ENCODE assay signal across 25 mouse cellular contexts in genomic region chr5:130355223-130355622, GRCm38 (mm10). TPM values are rescaled to one million over a fixed set of nuclear protein-coding genes. Genes with fewer than 3 reads are reported as not detected.
DNase-seq lines count a peak whose midpoint lies in the region; ATAC-seq and TF ChIP-seq lines count a peak whose summit lies in the region.
"Had no signal": no experiment of that assay in that cellular context is flagged by ENCODE, and none has a peak within 500 bp of the region (broad histone marks: within the 10 kb centered on the region; RNA-seq: fewer than 3 reads in every experiment).

No protein-coding gene starts in this region.

- H3K27ac ChIP-seq in kidney, postnatal 0 days = no peak overlapping the region
- H3K27ac ChIP-seq in lung, embryonic 14.5 days (ENCODE audit: low read depth) = no peak overlapping the region
- H3K27ac ChIP-seq: forebrain, embryonic 10.5 days; heart, embryonic 13.5 days; hindbrain, embryonic 12.5 days; limb, embryonic 12.5 days; midbrain, embryonic 12.5 days had no signal

- H3K4me1 ChIP-seq in kidney, postnatal 0 days (replicated peaks; ENCODE audit: insufficient read depth, low read length) = no peaks in the 10 kb centered on the region
- no peaks in the 10 kb centered on the region for H3K4me1 ChIP-seq in lung, embryonic 14.5 days (ENCODE audit: insufficient read depth)
- H3K4me1 ChIP-seq: forebrain, embryonic 10.5 days; heart, embryonic 13.5 days; hindbrain, embryonic 12.5 days; limb, embryonic 12.5 days; midbrain, embryonic 12.5 days had no signal

- peak; percentile 58 for DNase-seq in kidney, postnatal 0 days (ENCODE audit: low spot score)
- no peak for DNase-seq in kidney, postnatal 25 days
- no peak for DNase-seq in lung, embryonic 14.5 days
- DNase-seq in lung, adult 18-20 months = no peak
- peak; percentile 62 for DNase-seq in brain, adult 2 months (ENCODE audit: low read depth, low spot score)
- DNase-seq in urinary bladder, postnatal 36 days (ENCODE audit: low spot score in 2 of 2) = no peak
- no peak for DNase-seq in ovary, postnatal 10 days (ENCODE audit: low spot score)
- DNase-seq: adrenal gland, postnatal 36 days; gastrocnemius, postnatal 25 days; heart, adult 18-20 months; kidney, adult 18-20 months; kidney, postnatal 36 days; lung, adult 2 months; right cerebral cortex, postnatal 14 days had no signal

- no peak overlapping the region for H3K4me2 ChIP-seq in kidney, postnatal 0 days (ENCODE audit: low read length)
- no peak overlapping the region for H3K4me2 ChIP-seq in lung, embryonic 14.5 days
- H3K4me2 ChIP-seq: heart, embryonic 13.5 days; hindbrain, embryonic 12.5 days; limb, embryonic 12.5 days; liver, embryonic 11.5 days; midbrain, embryonic 12.5 days had no signal

- no peak overlapping the region for H3K4me3 ChIP-seq in kidney, postnatal 0 days (replicated peaks; ENCODE audit: low read depth, low read length)
- H3K4me3 ChIP-seq in lung, embryonic 14.5 days (ENCODE audit: low read depth, low read length) = no peak overlapping the region
- H3K4me3 ChIP-seq: forebrain, embryonic 10.5 days; heart, embryonic 13.5 days; hindbrain, embryonic 12.5 days; limb, embryonic 12.5 days; midbrain, embryonic 12.5 days had no signal

- 40% methylated on average over 7 of the region's 7 CpGs for WGBS in kidney, postnatal 0 days
- WGBS in lung, embryonic 14.5 days = 56% methylated on average over 7 of the region's 7 CpGs

- no peak for ATAC-seq in kidney, postnatal 0 days (replicated peaks; ENCODE audit: low FRiP score, low read depth)
- no peak for ATAC-seq in lung, embryonic 14.5 days (ENCODE audit: insufficient read depth)
- ATAC-seq: CD4-positive, CD25-positive, alpha-beta regulatory T cell, adult 4 months; inflammation-experienced regulatory T-cells, adult 6 months had no signal

- no peak overlapping the region for H3K9ac ChIP-seq in kidney, postnatal 0 days (ENCODE audit: low read depth, low read length)
- H3K9ac ChIP-seq in lung, embryonic 14.5 days = no peak overlapping the region
- H3K9ac ChIP-seq: heart, embryonic 13.5 days; hindbrain, embryonic 12.5 days; limb, embryonic 12.5 days; midbrain, embryonic 12.5 days had no signal

- no peaks in the 10 kb centered on the region for H3K9me3 ChIP-seq in kidney, postnatal 0 days (replicated peaks; ENCODE audit: low read length)
- no peaks in the 10 kb centered on the region for H3K9me3 ChIP-seq in lung, embryonic 14.5 days (ENCODE audit: low read depth, low read length)
- H3K9me3 ChIP-seq: forebrain, embryonic 10.5 days; heart, embryonic 13.5 days; hindbrain, embryonic 12.5 days; limb, embryonic 12.5 days; midbrain, embryonic 12.5 days had no signal

- no peaks in the 10 kb centered on the region for H3K27me3 ChIP-seq in kidney, postnatal 0 days (ENCODE audit: insufficient read depth, low read length)
- H3K27me3 ChIP-seq in lung, embryonic 14.5 days (ENCODE audit: insufficient read depth, low read length) = no peaks in the 10 kb centered on the region
- H3K27me3 ChIP-seq: heart, embryonic 13.5 days; hindbrain, embryonic 12.5 days; limb, embryonic 12.5 days; midbrain, embryonic 12.5 days had no signal

- peak; percentile 21; the same call in 1 of the 2 replicates for TF ChIP-seq CTCF in kidney, postnatal 0 days (IDR thresholded peaks at IDR 0.05; ENCODE audit: low read depth)
- TF ChIP-seq CTCF in lung, embryonic 14.5 days (IDR thresholded peaks at IDR 0.05; ENCODE audit: low read depth) = peak; percentile 22; the same call in 1 of the 2 replicates

- no peaks in the 10 kb centered on the region for H3K36me3 ChIP-seq in kidney, postnatal 0 days (ENCODE audit: insufficient read depth, low read length)
- no peaks in the 10 kb centered on the region for H3K36me3 ChIP-seq in lung, embryonic 14.5 days (ENCODE audit: insufficient read depth)
- H3K36me3 ChIP-seq: forebrain, embryonic 10.5 days; heart, embryonic 13.5 days; hindbrain, embryonic 12.5 days; limb, embryonic 12.5 days; midbrain, embryonic 12.5 days had no signal

RNA-seq across cellular contexts. Expression of gene Caln1, which starts 14.0 kb away (rescaled TPM):
- 0.11 and 0.17 TPM in 2 replicates for polyA plus RNA-seq in kidney, postnatal 0 days (2015; fragmentation: Nextera tagmentation; extraction: Ambion mirVana)
- polyA plus RNA-seq in lung, embryonic 14.5 days (2014; fragmentation: Nextera tagmentation; extraction: Ambion mirVana) = 0.05 and 0.08 TPM in 2 replicates
- polyA plus RNA-seq: CD4-positive, CD25-positive, alpha-beta regulatory T cell, adult 4 months; inflammation-experienced regulatory T-cells, adult 6 months; liver, embryonic 11.5 days; lung, adult 2 months had no signal

RNA-seq across cellular contexts. Expression of gene A330070K13Rik, which starts 29.2 kb away (rescaled TPM):
- not detected in 2 replicates for polyA plus RNA-seq in kidney, postnatal 0 days (2015; fragmentation: Nextera tagmentation; extraction: Ambion mirVana)
- not detected in 2 replicates for polyA plus RNA-seq in lung, embryonic 14.5 days (2014; fragmentation: Nextera tagmentation; extraction: Ambion mirVana)
- polyA plus RNA-seq: CD4-positive, CD25-positive, alpha-beta regulatory T cell, adult 4 months; embryonic facial prominence, embryonic 11.5 days; forebrain, embryonic 10.5 days; heart, embryonic 13.5 days; hindbrain, embryonic 12.5 days; inflammation-experienced regulatory T-cells, adult 6 months; limb, embryonic 12.5 days; liver, embryonic 11.5 days; lung, adult 2 months; midbrain, embryonic 12.5 days; neural tube, embryonic 11.5 days; urinary bladder, adult 2 months had no signal

Comparison
In these comparisons a context has a peak if more than half of its experiments do, and no peak if none do; other contexts are left out.
1. DNase-seq: peak in kidney, postnatal 0 days (single experiment) and brain, adult 2 months (single experiment); none in kidney, postnatal 25 days (0 of 2), lung, embryonic 14.5 days (single experiment), lung, adult 18-20 months (0 of 2), urinary bladder, postnatal 36 days (0 of 2) and ovary, postnatal 10 days (single experiment).